Mouse (Mus musculus): ENCODE results near the gene Nfia. TPM values are rescaled to one million over a fixed set of nuclear protein-coding genes. Genes with fewer than 3 reads are reported as not detected.
A peak's percentile ranks its signal among the peaks of the same experiment; 100 is the strongest.

Gene Nfia
- polyA plus RNA-seq, 1 experiment from 2014 or later = 19.9 TPM

GRCm38 (mm10) chr4:97920287-97921079, 147.9 kb downstream of the Nfia start:
- no peaks in the 10 kb centered on the region for H3K9me3 ChIP-seq (ENCODE audit: low read length)
- 0 out of 2 replicates have a peak overlapping the region, but pooled peaks have one; percentile 18 for H3K4me2 ChIP-seq (replicated peaks; ENCODE audit: low read depth, low read length)
- ATAC-seq (ENCODE audit: low FRiP score, low TSS enrichment) = no peak
- H3K4me3 ChIP-seq (ENCODE audit: low read length) = no peak overlapping the region
- H3K4me1 ChIP-seq (ENCODE audit: insufficient read depth, low read length) = peaks cover 5% of the 10 kb centered on the region; the same call in 1 of the 2 replicates
- 0 out of 2 replicates have a peak overlapping the region, but pooled peaks have one; percentile 32 for H3K27ac ChIP-seq (ENCODE audit: low read length)
- WGBS = 50% methylated on average over 10 of the region's 10 CpGs
- no peaks in the 10 kb centered on the region for H3K27me3 ChIP-seq (ENCODE audit: insufficient read depth, low read length)
- H3K36me3 ChIP-seq (ENCODE audit: insufficient read depth, low read length) = no peaks in the 10 kb centered on the region
- no peak overlapping the region for H3K9ac ChIP-seq (replicated peaks; ENCODE audit: low read length)

GRCm38 (mm10) chr4:97921682-97922081, 149.1 kb downstream of the Nfia start:
- no peak overlapping the region for H3K27ac ChIP-seq (ENCODE audit: low read length)
- H3K9me3 ChIP-seq (ENCODE audit: low read length) = no peaks in the 10 kb centered on the region
- H3K9ac ChIP-seq (replicated peaks; ENCODE audit: low read length) = no peak overlapping the region
- H3K4me2 ChIP-seq (replicated peaks; ENCODE audit: low read depth, low read length) = no peak overlapping the region
- no peak for ATAC-seq (ENCODE audit: low FRiP score, low TSS enrichment)
- H3K4me1 ChIP-seq (ENCODE audit: insufficient read depth, low read length) = peaks cover 10% of the 10 kb centered on the region
- no peaks in the 10 kb centered on the region for H3K36me3 ChIP-seq (ENCODE audit: insufficient read depth, low read length)
- H3K4me3 ChIP-seq (ENCODE audit: low read length) = no peak overlapping the region
- H3K27me3 ChIP-seq (ENCODE audit: insufficient read depth, low read length) = no peaks in the 10 kb centered on the region

- no peak overlapping the region for H3K27ac ChIP-seq (ENCODE audit: low read length)
- no peak overlapping the region for H3K4me3 ChIP-seq (ENCODE audit: low read length)
- no peak overlapping the region for H3K9ac ChIP-seq (replicated peaks; ENCODE audit: low read length)
- no peak overlapping the region for H3K4me2 ChIP-seq (replicated peaks; ENCODE audit: low read depth, low read length)
- H3K27me3 ChIP-seq (ENCODE audit: insufficient read depth, low read length) = no peaks in the 10 kb centered on the region
- H3K36me3 ChIP-seq (ENCODE audit: insufficient read depth, low read length) = no peaks in the 10 kb centered on the region
- ATAC-seq (ENCODE audit: low FRiP score, low TSS enrichment) = no peak
- peaks cover 15% of the 10 kb centered on the region for H3K4me1 ChIP-seq (ENCODE audit: insufficient read depth, low read length)
- no peaks in the 10 kb centered on the region for H3K9me3 ChIP-seq (ENCODE audit: low read length)
- 75% methylated on average over 5 of the region's 5 CpGs for WGBS
Observed at GRCm38 (mm10) chr4:97923248-97923647, 150.7 kb downstream of the Nfia start.

GRCm38 (mm10) chr4:97923876-97924316, 151.4 kb downstream of the Nfia start:
- H3K27ac ChIP-seq (ENCODE audit: low read length) = no peak overlapping the region
- peaks cover 15% of the 10 kb centered on the region for H3K4me1 ChIP-seq (ENCODE audit: insufficient read depth, low read length)
- no peak overlapping the region for H3K9ac ChIP-seq (replicated peaks; ENCODE audit: low read length)
- no peak overlapping the region for H3K4me2 ChIP-seq (replicated peaks; ENCODE audit: low read depth, low read length)
- H3K9me3 ChIP-seq (ENCODE audit: low read length) = no peaks in the 10 kb centered on the region
- H3K36me3 ChIP-seq (ENCODE audit: insufficient read depth, low read length) = no peaks in the 10 kb centered on the region
- no peak overlapping the region for H3K4me3 ChIP-seq (ENCODE audit: low read length)
- H3K27me3 ChIP-seq (ENCODE audit: insufficient read depth, low read length) = no peaks in the 10 kb centered on the region
- ATAC-seq (ENCODE audit: low FRiP score, low TSS enrichment) = no peak
- 59% methylated on average over 8 of the region's 8 CpGs for WGBS

GRCm38 (mm10) chr4:97924414-97924813, 151.9 kb downstream of the Nfia start:
- H3K4me2 ChIP-seq (replicated peaks; ENCODE audit: low read depth, low read length) = no peak overlapping the region
- H3K27ac ChIP-seq (ENCODE audit: low read length) = peak overlapping the region; percentile 38; the same call in 1 of the 2 replicates
- no peaks in the 10 kb centered on the region for H3K36me3 ChIP-seq (ENCODE audit: insufficient read depth, low read length)
- no peak overlapping the region for H3K4me3 ChIP-seq (ENCODE audit: low read length)
- no peaks in the 10 kb centered on the region for H3K27me3 ChIP-seq (ENCODE audit: insufficient read depth, low read length)
- ATAC-seq (ENCODE audit: low FRiP score, low TSS enrichment) = no peak
- H3K9me3 ChIP-seq (ENCODE audit: low read length) = no peaks in the 10 kb centered on the region
- no peak overlapping the region for H3K9ac ChIP-seq (replicated peaks; ENCODE audit: low read length)
- WGBS = 73% methylated on average over 5 of the region's 5 CpGs
- H3K4me1 ChIP-seq (ENCODE audit: insufficient read depth, low read length) = peaks cover 15% of the 10 kb centered on the region

GRCm38 (mm10) chr4:97924855-97925254, 152.3 kb downstream of the Nfia start:
- H3K4me1 ChIP-seq (ENCODE audit: insufficient read depth, low read length) = peaks cover 15% of the 10 kb centered on the region
- H3K9ac ChIP-seq (replicated peaks; ENCODE audit: low read length) = no peak overlapping the region
- peak overlapping the region; percentile 38; the same call in 1 of the 2 replicates for H3K27ac ChIP-seq (ENCODE audit: low read length)
- no peaks in the 10 kb centered on the region for H3K27me3 ChIP-seq (ENCODE audit: insufficient read depth, low read length)
- no peak overlapping the region for H3K4me3 ChIP-seq (ENCODE audit: low read length)
- H3K4me2 ChIP-seq (replicated peaks; ENCODE audit: low read depth, low read length) = no peak overlapping the region
- no peak for ATAC-seq (ENCODE audit: low FRiP score, low TSS enrichment)
- no peaks in the 10 kb centered on the region for H3K36me3 ChIP-seq (ENCODE audit: insufficient read depth, low read length)
- 89% methylated on average over 3 of the region's 3 CpGs for WGBS
- no peaks in the 10 kb centered on the region for H3K9me3 ChIP-seq (ENCODE audit: low read length)

- ATAC-seq (ENCODE audit: low FRiP score, low TSS enrichment) = no peak
- Histone ChIP-seq H3K4me3 (ENCODE audit: low read length) (no peak overlapping the region), H3K4me1 (ENCODE audit: insufficient read depth, low read length) (peaks cover 15% of the 10 kb centered on the region), H3K9me3 (ENCODE audit: low read length) (no peaks in the 10 kb centered on the region), H3K27ac (ENCODE audit: low read length) (no peak overlapping the region), H3K4me2 (replicated peaks; ENCODE audit: low read depth, low read length) (no peak overlapping the region), H3K9ac (replicated peaks; ENCODE audit: low read length) (no peak overlapping the region), H3K27me3 (ENCODE audit: insufficient read depth, low read length) (no peaks in the 10 kb centered on the region), H3K36me3 (ENCODE audit: insufficient read depth, low read length) (no peaks in the 10 kb centered on the region)
- 60% methylated on average over 4 of the region's 4 CpGs for WGBS
Observed at GRCm38 (mm10) chr4:97925644-97926043, 153.1 kb downstream of the Nfia start.

GRCm38 (mm10) chr4:97926607-97927308, 154.2 kb downstream of the Nfia start:
- Histone ChIP-seq H3K27ac (ENCODE audit: low read length) (no peak overlapping the region; the same call in 1 of the 2 replicates), H3K4me3 (ENCODE audit: low read length) (no peak overlapping the region), H3K4me2 (replicated peaks; ENCODE audit: low read depth, low read length) (no peak overlapping the region), H3K9ac (replicated peaks; ENCODE audit: low read length) (no peak overlapping the region), H3K9me3 (ENCODE audit: low read length) (no peaks in the 10 kb centered on the region), H3K36me3 (ENCODE audit: insufficient read depth, low read length) (no peaks in the 10 kb centered on the region), H3K27me3 (ENCODE audit: insufficient read depth, low read length) (no peaks in the 10 kb centered on the region), H3K4me1 (ENCODE audit: insufficient read depth, low read length) (peaks cover 15% of the 10 kb centered on the region)
- no peak for ATAC-seq (ENCODE audit: low FRiP score, low TSS enrichment)
- 64% methylated on average over 5 of the region's 5 CpGs for WGBS

- Histone ChIP-seq H3K27ac (ENCODE audit: low read length) (no peak overlapping the region; the same call in 1 of the 2 replicates), H3K9ac (replicated peaks; ENCODE audit: low read length) (no peak overlapping the region), H3K27me3 (ENCODE audit: insufficient read depth, low read length) (no peaks in the 10 kb centered on the region), H3K4me1 (ENCODE audit: insufficient read depth, low read length) (peaks cover 15% of the 10 kb centered on the region), H3K36me3 (ENCODE audit: insufficient read depth, low read length) (no peaks in the 10 kb centered on the region), H3K4me3 (ENCODE audit: low read length) (no peak overlapping the region), H3K4me2 (replicated peaks; ENCODE audit: low read depth, low read length) (no peak overlapping the region), H3K9me3 (ENCODE audit: low read length) (no peaks in the 10 kb centered on the region)
- 64% methylated on average over 3 of the region's 3 CpGs for WGBS
- no peak for ATAC-seq (ENCODE audit: low FRiP score, low TSS enrichment)
Observed at GRCm38 (mm10) chr4:97927309-97927656, 154.7 kb downstream of the Nfia start.

GRCm38 (mm10) chr4:97936371-97936770, 163.8 kb downstream of the Nfia start:
- H3K9ac ChIP-seq (replicated peaks; ENCODE audit: low read length) = no peak overlapping the region

More at GRCm38 (mm10) chr4:97936371-97936770, 163.8 kb downstream of the Nfia start:
- H3K4me3 ChIP-seq (ENCODE audit: low read length) = no peak overlapping the region
- no peak overlapping the region; the same call in 1 of the 2 replicates for H3K27ac ChIP-seq (ENCODE audit: low read length)
- WGBS = 93% methylated on average over 2 of the region's 2 CpGs
- H3K27me3 ChIP-seq (ENCODE audit: insufficient read depth, low read length) = no peaks in the 10 kb centered on the region
- no peaks in the 10 kb centered on the region for H3K36me3 ChIP-seq (ENCODE audit: insufficient read depth, low read length)
- no peak for ATAC-seq (ENCODE audit: low FRiP score, low TSS enrichment)
- H3K9me3 ChIP-seq (ENCODE audit: low read length) = no peaks in the 10 kb centered on the region
- H3K4me1 ChIP-seq (ENCODE audit: insufficient read depth, low read length) = peaks cover 10% of the 10 kb centered on the region; the same call in 1 of the 2 replicates
- H3K4me2 ChIP-seq (replicated peaks; ENCODE audit: low read depth, low read length) = no peak overlapping the region

Measured in kidney, embryonic 16.5 days (tissue).